Mouse (Mus musculus) stomach, embryonic 14.5 days (tissue): ENCODE measurements around the gene Rere. TPM values are rescaled to one million over a fixed set of nuclear protein-coding genes. Genes with fewer than 3 reads are reported as not detected.
"Not testable (repeated sequence)": the region's sequence is repeated elsewhere in the genome, so short reads cannot be mapped to it uniquely, and the experiment has no call there.

ENCODE experiments used
- ATAC-seq: fragments of 200-750 bp; cut with Nextera tagmentation; 2 replicates; pipeline ENCODE4 v1.8.0; 2017; ENCODE audit warnings: low read depth, moderate TSS enrichment; ENCODE audit not compliant: insufficient number of reproducible peaks, insufficient read depth, low FRiP score
- H3K27ac ChIP-seq: fragments of 300-500 bp; sonication (generic); 2 replicates; pipeline ENCODE4 v1.5.1; 2014; ENCODE audit warnings: mild to moderate bottlenecking, low read length, moderate library complexity, mixed read lengths
- H3K27me3 ChIP-seq: fragments of 300-500 bp; sonication (generic); 2 replicates; pipeline ENCODE4 v1.6.1; 2014; ENCODE audit warnings: low read length, control low read depth, mixed read lengths; ENCODE audit not compliant: control insufficient read depth, insufficient read depth
- H3K36me3 ChIP-seq: fragments of 300-500 bp; sonication (generic); 2 replicates; pipeline ENCODE4 v1.6.1; 2014; ENCODE audit warnings: mild to moderate bottlenecking, control low read depth, low read length, moderate library complexity, mixed read lengths; ENCODE audit not compliant: control insufficient read depth, insufficient read depth
- H3K4me1 ChIP-seq: fragments of 300-500 bp; sonication (generic); 2 replicates; pipeline ENCODE4 v1.6.1; 2014; ENCODE audit warnings: low read length, control low read depth, mixed read lengths; ENCODE audit not compliant: control insufficient read depth, insufficient read depth
- H3K4me2 ChIP-seq: fragments of 300-500 bp; sonication (generic); replicated peaks from 2 replicates; pipeline ENCODE4 v1.6.1; 2014; ENCODE audit warnings: low read depth, low read length, control low read depth
- H3K4me3 ChIP-seq: fragments of 300-500 bp; sonication (generic); 2 replicates; pipeline ENCODE4 v1.5.1; 2014; ENCODE audit warnings: low read depth, low read length, control low read depth
- H3K9ac ChIP-seq: fragments of 300-500 bp; sonication (generic); replicated peaks from 2 replicates; pipeline ENCODE4 v1.6.1; 2014; ENCODE audit warnings: low read depth, mild to moderate bottlenecking, control low read depth, low read length, moderate library complexity, mixed read lengths
- H3K9me3 ChIP-seq: fragments of 300-500 bp; sonication (generic); 2 replicates; pipeline ENCODE4 v1.6.1; 2016; ENCODE audit warnings: low read depth, low read length, control low read depth; ENCODE audit not compliant: control insufficient read depth
- WGBS: fragments of 180-500 bp; shearing (Covaris S2); extraction: QIAGEN DNeasy Blood & Tissue Kit; methylation state at CpG from one replicate; pipeline ENCODE4 v1.1.7; 2014; 5-methylcytosine and 5-hydroxymethylcytosine counted together
- polyA plus RNA-seq: library from polyadenylated mRNA; unstranded; fragments of >200 nt; fragmentation: Nextera tagmentation; extraction: Ambion mirVana; gene quantifications from 2 replicates; pipeline ENCODE4 v1.2.1, GENCODE M21; 2014

Rere gene
- polyA plus RNA-seq, 1 experiment from 2014 or later: 41.1 TPM

DNA sequence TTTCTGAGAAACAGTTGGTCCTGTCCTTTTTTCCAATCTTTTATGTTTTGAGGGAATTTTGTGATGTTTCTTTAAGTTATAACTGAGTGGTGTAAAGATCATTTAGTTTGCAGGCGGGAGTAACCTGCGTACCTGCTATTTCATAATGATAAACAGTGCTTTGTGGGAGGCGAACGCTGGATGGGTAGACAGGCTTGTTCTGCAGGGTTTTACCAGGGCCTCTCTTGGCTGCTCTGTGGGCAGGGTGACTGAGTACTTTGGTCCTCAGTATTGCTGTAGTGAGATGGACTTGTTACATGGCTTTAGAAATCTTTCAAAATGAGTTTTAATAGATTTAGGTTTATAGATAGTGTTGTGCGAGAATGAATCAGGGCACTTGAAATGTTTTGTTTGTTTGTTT, 205.7 kb downstream of the Rere start:
- Histone ChIP-seq H3K36me3 (peaks cover 5% of the 10 kb centered on the region; the same call in 1 of the 2 replicates), H3K27ac (peak overlapping the region; percentile 89; the same call in 1 of the 2 replicates)
- 23% methylated on average over 5 of the region's 5 CpGs for WGBS

DNA sequence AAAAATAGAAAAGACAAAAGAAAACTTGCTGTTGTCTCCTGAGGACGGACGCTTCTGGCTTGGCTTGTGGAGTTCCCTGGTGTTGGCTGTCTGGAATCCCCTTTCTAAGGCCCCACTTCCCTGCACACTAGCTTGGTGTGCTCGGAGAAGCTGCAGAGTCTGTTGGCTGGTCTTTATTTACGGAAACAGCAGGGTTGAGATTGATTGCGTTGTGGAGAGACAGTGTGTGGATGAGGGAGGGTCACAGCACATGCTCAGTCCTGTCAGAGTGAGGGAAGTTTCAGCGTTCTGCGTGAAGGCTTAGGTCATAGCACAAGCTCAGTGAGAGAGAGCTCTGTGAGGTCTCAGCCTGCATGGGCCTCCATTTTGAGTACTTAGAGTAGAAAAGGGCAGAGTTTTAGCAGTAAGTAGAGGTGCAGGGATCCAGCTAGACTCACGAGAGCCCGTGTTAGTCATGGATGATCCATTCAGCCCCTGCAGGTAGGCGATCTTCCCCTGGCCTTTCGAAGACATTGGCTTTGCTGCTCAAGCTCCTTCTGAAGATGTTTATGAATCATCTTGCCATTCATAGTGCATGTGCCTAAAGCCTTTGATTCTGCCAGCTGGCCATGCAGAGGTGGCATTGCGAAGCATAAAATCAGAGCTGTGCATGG, 206.8 kb downstream of the Rere start:
- peak; percentile 95 for ATAC-seq
- Histone ChIP-seq H3K36me3 (no peaks in the 10 kb centered on the region), H3K4me2 (peak overlapping the region; percentile 64), H3K27ac (peak overlapping the region; percentile 89), H3K9ac (0 out of 2 replicates have a peak overlapping the region, but pooled peaks have one; percentile 26), H3K9me3 (no peaks in the 10 kb centered on the region), H3K4me1 (peaks cover 32% of the 10 kb centered on the region), H3K27me3 (no peaks in the 10 kb centered on the region), H3K4me3 (peak overlapping the region; percentile 25)
- WGBS: 8% methylated on average over 12 of the region's 12 CpGs

More for the DNA sequence above, 205.7 kb downstream of the Rere start:
- Histone ChIP-seq H3K27me3 (no peaks in the 10 kb centered on the region), H3K4me2 (no peak overlapping the region), H3K9me3 (no peaks in the 10 kb centered on the region), H3K9ac (no peak overlapping the region), H3K4me3 (no peak overlapping the region), H3K4me1 (peaks cover 30% of the 10 kb centered on the region)
- ATAC-seq: no peak

DNA sequence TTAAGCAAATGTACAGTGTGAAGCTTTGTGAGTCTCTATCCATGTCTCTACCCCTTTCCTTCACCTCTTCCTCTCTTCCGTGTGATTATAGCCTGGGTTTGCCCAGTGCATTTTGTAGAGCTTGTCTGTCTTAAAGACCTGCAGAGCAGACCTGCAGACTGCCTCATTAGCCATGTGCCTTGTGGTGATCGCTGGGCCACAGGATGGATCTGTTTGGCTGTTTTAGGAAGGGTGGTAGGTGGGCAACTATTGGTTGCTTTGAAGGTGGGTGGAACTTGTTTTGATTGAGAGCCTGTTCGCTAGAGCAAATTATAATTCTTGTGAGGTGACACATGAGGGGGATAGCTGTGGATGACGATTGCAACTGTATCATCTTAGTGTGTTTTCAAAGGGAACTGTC, 207.3 kb downstream of the Rere start:
- Histone ChIP-seq H3K9ac (0 out of 2 replicates have a peak overlapping the region, but pooled peaks have one; percentile 26), H3K4me1 (peaks cover 32% of the 10 kb centered on the region), H3K27me3 (no peaks in the 10 kb centered on the region), H3K27ac (peak overlapping the region; percentile 89), H3K4me3 (peak overlapping the region; percentile 25), H3K36me3 (no peaks in the 10 kb centered on the region), H3K4me2 (peak overlapping the region; percentile 64), H3K9me3 (no peaks in the 10 kb centered on the region)
- no peak for ATAC-seq
- WGBS: 33% methylated on average over 4 of the region's 4 CpGs

DNA sequence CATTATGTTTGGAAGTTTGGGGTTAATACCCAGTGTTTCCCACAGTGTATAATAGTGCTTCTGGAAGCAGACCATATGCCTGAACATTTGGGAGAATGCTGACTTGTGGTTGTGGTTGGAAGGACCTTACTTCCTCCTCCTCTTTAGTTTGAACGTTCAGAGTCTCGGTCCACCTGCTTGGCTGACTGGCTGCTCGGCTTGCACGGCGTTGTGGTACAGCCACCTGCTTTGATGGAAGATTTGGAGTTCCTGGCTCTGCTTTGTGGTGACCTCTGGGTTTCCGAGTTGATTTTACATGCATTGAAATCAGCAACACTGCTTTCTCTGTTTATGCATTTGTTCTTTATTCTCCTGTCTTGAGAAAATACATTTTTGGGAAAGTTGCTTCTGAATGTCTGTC, 208.6 kb downstream of the Rere start:
- Histone ChIP-seq H3K9me3 (no peaks in the 10 kb centered on the region), H3K4me3 (no peak overlapping the region), H3K36me3 (no peaks in the 10 kb centered on the region), H3K4me2 (no peak overlapping the region), H3K27me3 (no peaks in the 10 kb centered on the region), H3K9ac (no peak overlapping the region), H3K4me1 (peaks cover 36% of the 10 kb centered on the region), H3K27ac (no peak overlapping the region)
- ATAC-seq: no peak
- 74% methylated on average over 6 of the region's 6 CpGs for WGBS

DNA sequence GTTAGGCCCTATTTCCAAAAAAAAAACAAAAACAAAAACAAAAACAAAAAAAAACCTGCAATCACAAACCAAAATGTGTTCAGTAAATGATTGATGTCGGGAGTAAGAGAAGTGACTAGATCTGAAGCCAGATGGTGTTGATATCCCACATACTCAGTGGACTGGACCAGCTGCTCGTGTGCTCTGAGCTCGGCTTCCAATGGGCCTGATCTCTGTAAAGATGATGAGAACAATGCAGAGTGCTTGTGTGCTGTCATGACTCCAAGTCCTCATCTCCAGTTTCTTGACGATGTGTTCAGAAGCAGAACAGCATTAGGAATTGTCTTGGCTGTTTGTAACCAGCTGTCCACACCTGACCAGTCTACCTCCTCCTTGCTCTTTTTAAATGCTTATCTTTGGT, 210.3 kb downstream of the Rere start:
- no peak for ATAC-seq
- Histone ChIP-seq H3K4me3 (no peak overlapping the region), H3K9me3 (no peaks in the 10 kb centered on the region), H3K9ac (no peak overlapping the region), H3K36me3 (no peaks in the 10 kb centered on the region), H3K27ac (no peak overlapping the region), H3K4me2 (no peak overlapping the region), H3K27me3 (no peaks in the 10 kb centered on the region), H3K4me1 (peaks cover 33% of the 10 kb centered on the region)
- 81% methylated on average over 4 of the region's 4 CpGs for WGBS

DNA sequence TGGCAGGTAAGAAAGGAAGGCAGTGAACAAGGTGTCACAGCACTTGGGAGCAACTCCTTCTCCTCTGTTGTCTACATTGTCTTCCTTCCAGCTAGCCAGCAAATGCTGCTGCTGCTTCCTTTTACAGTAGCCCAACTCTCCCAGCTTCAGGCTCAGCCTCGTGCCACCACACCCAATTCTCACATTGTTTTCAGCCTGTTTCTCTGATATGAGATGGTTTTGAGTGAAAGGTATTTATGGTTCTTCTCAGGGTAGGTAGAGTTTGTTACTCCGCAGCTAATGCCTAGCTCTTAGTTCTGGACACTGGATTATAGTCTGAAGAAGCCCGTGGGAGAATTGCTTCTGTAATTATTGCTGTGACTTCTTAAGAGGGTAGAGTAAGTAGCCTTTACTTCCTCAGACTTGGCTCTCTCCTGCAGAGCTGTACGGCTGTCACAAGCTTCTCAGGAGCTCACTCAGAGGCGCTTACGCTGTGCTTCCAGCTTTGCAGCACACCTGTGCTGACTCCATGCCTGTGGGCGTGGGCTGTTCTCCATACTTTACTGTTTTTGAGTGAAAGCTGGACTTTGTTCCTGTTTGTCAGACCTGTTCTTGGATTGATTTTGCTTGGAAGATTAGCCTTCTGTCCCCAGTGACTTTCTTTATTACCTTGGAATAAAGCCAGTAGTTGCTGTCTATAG, 212.0 kb downstream of the Rere start:
- Histone ChIP-seq H3K9me3 (no peaks in the 10 kb centered on the region), H3K36me3 (no peaks in the 10 kb centered on the region), H3K4me1 (peaks cover 20% of the 10 kb centered on the region), H3K9ac (no peak overlapping the region), H3K4me3 (no peak overlapping the region), H3K4me2 (no peak overlapping the region), H3K27ac (peak overlapping the region; percentile 68; the same call in 1 of the 2 replicates), H3K27me3 (no peaks in the 10 kb centered on the region)
- 67% methylated on average over 7 of the region's 7 CpGs for WGBS
- peak; percentile 83 for ATAC-seq

DNA sequence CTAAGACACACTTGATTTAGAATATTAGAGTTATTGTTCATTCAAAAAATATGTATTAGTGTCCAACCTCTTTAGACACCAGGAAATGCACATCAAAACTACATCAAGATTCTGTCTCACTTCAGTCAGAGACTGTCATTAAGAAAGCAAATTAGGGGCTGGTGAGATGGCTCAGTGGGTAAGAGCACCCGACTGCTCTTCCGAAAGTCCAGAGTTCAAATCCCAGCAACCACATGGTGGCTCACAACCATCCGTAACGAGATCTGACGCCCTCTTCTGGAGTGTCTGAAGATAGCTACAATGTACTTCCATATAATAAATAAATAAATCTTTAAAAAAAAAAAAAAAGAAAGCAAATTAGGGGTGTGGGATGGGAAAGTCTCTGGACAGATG, 212.5 kb downstream of the Rere start:
- not testable (repeated sequence) for H3K36me3 ChIP-seq, H3K9me3 ChIP-seq, ATAC-seq, H3K27ac ChIP-seq, H3K4me2 ChIP-seq, H3K9ac ChIP-seq, H3K4me3 ChIP-seq, H3K27me3 ChIP-seq
- WGBS: 93% methylated on average over 5 of the region's 5 CpGs
- peaks cover 15% of the 10 kb centered on the region for H3K4me1 ChIP-seq

DNA sequence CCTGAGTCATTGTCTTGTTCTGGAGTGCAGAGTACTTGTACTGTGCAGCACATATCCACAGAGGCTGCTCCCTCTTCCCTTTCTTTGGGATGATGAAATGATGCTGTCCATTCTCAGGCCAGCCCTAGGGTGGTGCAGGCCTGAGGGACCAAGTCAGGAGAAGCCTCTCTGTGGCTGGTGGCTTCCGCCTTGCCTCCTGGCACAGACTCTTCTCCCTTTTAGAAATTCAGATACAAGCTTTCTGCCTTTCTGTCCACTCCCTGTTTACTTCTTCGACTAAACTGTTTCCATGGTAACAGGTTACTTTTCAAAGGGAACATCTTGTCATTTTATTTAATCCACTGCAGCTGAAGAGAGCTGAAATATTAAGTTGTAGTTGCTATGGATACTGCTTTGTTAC, 214.1 kb downstream of the Rere start:
- ATAC-seq: no peak
- H3K36me3 ChIP-seq: no peaks in the 10 kb centered on the region; the same call in 1 of the 2 replicates
- 65% methylated on average over 2 of the region's 2 CpGs for WGBS
- H3K27me3 ChIP-seq: no peaks in the 10 kb centered on the region
- H3K4me3 ChIP-seq: no peak overlapping the region
- H3K9me3 ChIP-seq: no peaks in the 10 kb centered on the region
- H3K9ac ChIP-seq: no peak overlapping the region
- peaks cover 8% of the 10 kb centered on the region; the same call in 1 of the 2 replicates for H3K4me1 ChIP-seq
- H3K27ac ChIP-seq: no peak overlapping the region
- H3K4me2 ChIP-seq: no peak overlapping the region
